Mouse (Mus musculus) liver, adult 2 months (tissue): ENCODE results near the gene Maml3. TPM values are rescaled to one million over a fixed set of nuclear protein-coding genes. Genes with fewer than 3 reads are reported as not detected.

Source experiments
- DNase-seq: peaks from one replicate; pipeline ENCODE4 v3.0.0-alpha.2; 2011; ENCODE audit warnings: low read depth, low spot score; ENCODE audit errors: extremely low read depth
- H3K27ac ChIP-seq: fragments of 200-500 bp; replicated peaks from 2 replicates; pipeline ENCODE4 v1.5.1; 2012; ENCODE audit warnings: low read depth, mild to moderate bottlenecking, control low read depth, inconsistent platforms, low read length; ENCODE audit not compliant: insufficient read depth
- H3K27me3 ChIP-seq: fragments of 200-500 bp; 2 replicates; pipeline ENCODE4 v1.6.1; 2012; ENCODE audit warnings: mild to moderate bottlenecking, moderate library complexity, low read length, inconsistent platforms; ENCODE audit not compliant: control insufficient read depth, insufficient read depth
- H3K36me3 ChIP-seq: fragments of 200-500 bp; 2 replicates; pipeline ENCODE4 v1.6.1; 2012; ENCODE audit warnings: low read length, inconsistent platforms; ENCODE audit not compliant: control insufficient read depth, insufficient read depth
- H3K4me1 ChIP-seq: fragments of 200-500 bp; 2 replicates; pipeline ENCODE4 v1.6.1; 2011; ENCODE audit warnings: low read length; ENCODE audit not compliant: control insufficient read depth, insufficient read depth
- H3K4me3 ChIP-seq: fragments of 200-500 bp; 2 replicates; pipeline ENCODE4 v1.5.1; 2011; ENCODE audit warnings: low read depth, mild to moderate bottlenecking, control low read depth, low read length, moderate library complexity; ENCODE audit not compliant: insufficient read depth
- H3K79me2 ChIP-seq: fragments of 200-500 bp; 2 replicates; pipeline ENCODE4 v1.6.1; 2012; ENCODE audit warnings: inconsistent platforms, mild to moderate bottlenecking, low read length, moderate library complexity; ENCODE audit not compliant: control insufficient read depth, insufficient read depth
- H3K9ac ChIP-seq: fragments of 200-500 bp; 2 replicates; pipeline ENCODE4 v1.6.1; 2012; ENCODE audit warnings: low read depth, mild to moderate bottlenecking, control low read depth, inconsistent platforms, low read length
- CTCF ChIP-seq: fragments of 200-500 bp; IDR thresholded peaks from 2 replicates; pipeline ENCODE4 v1.5.1; 2011; ENCODE audit warnings: low read depth, low read length, control low read depth
- POLR2A ChIP-seq: fragments of 200-500 bp; IDR thresholded peaks from 2 replicates; pipeline ENCODE4 v1.6.1; 2011; ENCODE audit warnings: low read length, control low read depth; ENCODE audit not compliant: insufficient read depth; ENCODE audit errors: extremely low read depth
- WGBS: fragments of 180-500 bp; shearing (Covaris S2); methylation state at CpG from one replicate; pipeline ENCODE4 v1.1.7; 2018; 5-methylcytosine and 5-hydroxymethylcytosine counted together
- polyA plus RNA-seq: library from polyadenylated mRNA; depleted of rRNA; stranded (reverse); fragments of >200 nt; gene quantifications from 2 replicates; pipeline ENCODE4 v1.2.3, GENCODE M21; 2012
- total RNA-seq: library from RNA; depleted of rRNA; stranded (reverse); fragments of >200 nt; gene quantifications from 2 replicates; pipeline ENCODE4 v1.2.3, GENCODE M21; 2014

Gene Maml3
- total and polyA plus RNA-seq, 2 experiments: 0.64 to 0.92 TPM

DNA sequence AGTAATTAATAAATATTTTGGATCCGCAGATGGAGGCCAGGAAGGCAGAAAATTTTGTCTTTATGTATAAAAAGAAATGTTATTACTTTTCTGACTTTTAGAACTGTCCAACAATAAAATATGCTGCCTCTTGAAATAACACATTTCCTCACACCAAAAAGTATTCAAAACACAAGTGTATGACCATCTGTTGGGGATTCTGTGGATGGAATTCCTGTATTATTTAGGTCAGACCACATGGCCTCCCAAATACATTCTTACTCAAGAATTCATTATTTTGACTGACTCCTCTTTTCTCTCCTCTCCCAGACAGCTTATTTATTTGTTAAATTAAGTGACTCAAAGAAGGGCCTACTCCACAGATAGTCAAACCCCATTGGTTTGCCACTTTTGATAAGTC, 89.3 kb downstream of the Maml3 start:
- DNase-seq: no peak
- no peaks in the 10 kb centered on the region for H3K36me3 ChIP-seq
- 96% methylated on average over 1 of the region's 1 CpGs for WGBS
- H3K4me3 ChIP-seq: no peak overlapping the region
- no peak overlapping the region for H3K27ac ChIP-seq
- peaks cover 20% of the 10 kb centered on the region for H3K4me1 ChIP-seq
- no peaks in the 10 kb centered on the region for H3K79me2 ChIP-seq
- H3K9ac ChIP-seq: no peak overlapping the region
- no peaks in the 10 kb centered on the region for H3K27me3 ChIP-seq
- TF ChIP-seq CTCF (no peak), POLR2A (no peak)

- TF ChIP-seq CTCF (no peak), POLR2A (no peak)
- H3K4me1 ChIP-seq: peaks cover 22% of the 10 kb centered on the region
- peak overlapping the region; percentile 41 for H3K27ac ChIP-seq
- WGBS: 49% methylated on average over 9 of the region's 9 CpGs
- peak; percentile 55 for DNase-seq
- H3K4me3 ChIP-seq: no peak overlapping the region
- H3K36me3 ChIP-seq: no peaks in the 10 kb centered on the region
- H3K9ac ChIP-seq: no peak overlapping the region
- H3K27me3 ChIP-seq: no peaks in the 10 kb centered on the region
- H3K79me2 ChIP-seq: no peaks in the 10 kb centered on the region
These were observed 93.7 kb downstream of the Maml3 start for GRCm38 (mm10) chr3:52011032-52011710.

DNA sequence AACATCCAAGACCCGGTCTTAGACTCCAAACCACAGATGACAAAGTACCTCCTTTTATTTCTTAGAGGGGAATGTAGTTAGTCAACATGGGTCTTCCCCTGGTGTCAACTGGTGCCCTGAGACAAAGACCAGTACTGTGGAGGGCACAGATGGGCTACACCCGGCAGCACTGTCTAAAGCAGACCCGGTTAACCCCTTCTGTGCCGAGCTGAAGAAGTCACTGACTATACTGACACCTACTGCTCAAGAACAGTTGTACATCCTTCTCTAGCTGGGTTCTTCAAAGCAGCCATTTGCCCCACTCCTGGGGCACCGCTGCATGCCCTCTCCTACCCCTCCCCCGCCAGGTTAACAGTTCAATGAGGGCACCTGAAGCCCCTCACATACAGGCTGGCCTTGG, 95.6 kb downstream of the Maml3 start:
- 51% methylated on average over 6 of the region's 6 CpGs for WGBS
- no peak for DNase-seq
- H3K27me3 ChIP-seq: no peaks in the 10 kb centered on the region
- no peak overlapping the region for H3K4me3 ChIP-seq
- H3K4me1 ChIP-seq: peaks cover 22% of the 10 kb centered on the region
- no peak overlapping the region for H3K9ac ChIP-seq
- no peak overlapping the region for H3K27ac ChIP-seq
- H3K36me3 ChIP-seq: no peaks in the 10 kb centered on the region
- TF ChIP-seq CTCF (no peak), POLR2A (no peak)
- H3K79me2 ChIP-seq: no peaks in the 10 kb centered on the region

DNA sequence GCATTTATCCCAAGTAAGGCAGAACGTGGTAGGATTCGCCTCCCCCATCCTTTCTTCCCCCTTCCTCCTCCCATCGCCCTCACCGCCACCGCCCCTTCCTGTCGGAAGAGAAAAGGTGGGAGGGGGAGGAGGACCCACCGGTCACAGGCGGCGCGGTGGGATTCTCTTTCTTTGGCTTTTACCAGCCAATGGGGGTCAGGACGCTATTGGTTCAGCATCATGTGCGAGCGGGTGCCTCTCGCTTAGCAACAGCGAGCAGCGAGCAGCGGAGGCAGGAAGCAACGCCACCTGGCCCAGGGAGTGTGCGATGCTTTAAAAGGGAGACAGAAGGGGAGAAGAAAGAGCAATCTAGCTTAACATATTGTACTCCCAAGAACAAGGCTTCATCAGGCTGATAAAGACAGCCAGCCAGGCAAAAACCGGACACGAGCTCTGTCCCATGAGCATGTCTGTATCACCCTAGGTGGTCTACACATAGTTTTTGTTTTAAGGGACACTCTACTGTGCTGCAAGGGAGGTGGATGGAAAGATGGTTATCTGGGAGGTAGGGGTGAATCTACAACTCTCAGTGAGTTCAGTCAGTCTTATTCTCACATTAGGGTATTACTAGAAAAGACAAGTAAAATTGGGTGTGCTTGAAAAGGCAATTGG, 97.1 kb downstream of the Maml3 start:
- Histone ChIP-seq H3K36me3 (no peaks in the 10 kb centered on the region), H3K27me3 (no peaks in the 10 kb centered on the region), H3K27ac (no peak overlapping the region), H3K79me2 (no peaks in the 10 kb centered on the region), H3K4me1 (peaks cover 18% of the 10 kb centered on the region), H3K4me3 (peak overlapping the region; percentile 65), H3K9ac (peak overlapping the region; percentile 54)
- TF ChIP-seq POLR2A: no peak
- no peak for TF ChIP-seq CTCF
- DNase-seq: no peak
- WGBS: 7% methylated on average over 21 of the region's 21 CpGs

GRCm38 (mm10) chr3:52006721-52007330, 98.0 kb downstream of the Maml3 start:
- WGBS: 29% methylated on average over 9 of the region's 9 CpGs
- Histone ChIP-seq H3K36me3 (no peaks in the 10 kb centered on the region), H3K27me3 (no peaks in the 10 kb centered on the region), H3K4me1 (peaks cover 13% of the 10 kb centered on the region), H3K79me2 (no peaks in the 10 kb centered on the region), H3K27ac (no peak overlapping the region), H3K4me3 (peak overlapping the region; percentile 65; the same call in 1 of the 2 replicates), H3K9ac (no peak overlapping the region; the same call in 1 of the 2 replicates)
- DNase-seq: no peak
- TF ChIP-seq CTCF: no peak
- TF ChIP-seq POLR2A: no peak

- Histone ChIP-seq H3K27ac (no peak overlapping the region), H3K79me2 (no peaks in the 10 kb centered on the region), H3K9ac (no peak overlapping the region), H3K4me3 (no peak overlapping the region), H3K4me1 (peaks cover 7% of the 10 kb centered on the region; the same call in 1 of the 2 replicates), H3K36me3 (no peaks in the 10 kb centered on the region), H3K27me3 (no peaks in the 10 kb centered on the region)
- TF ChIP-seq CTCF (no peak), POLR2A (no peak)
- WGBS: 96% methylated on average over 6 of the region's 6 CpGs
- DNase-seq: no peak
These were observed 101.2 kb downstream of the Maml3 start for GRCm38 (mm10) chr3:52003663-52004062.
